Mouse (Mus musculus): Measurements from ENCODE around the gene Rmnd1. TPM values are rescaled to one million over a fixed set of nuclear protein-coding genes. Genes with fewer than 3 reads are reported as not detected.
A peak's percentile ranks its signal among the peaks of the same experiment; 100 is the strongest.

Gene Rmnd1
- total RNA-seq, 1 experiment from 2014 or later = 71.6 TPM

- ATAC-seq (ENCODE audit: extremely low read depth, insufficient number of reproducible peaks, low FRiP score, poor library complexity, severe bottlenecking) = no peak
Measured at GRCm38 (mm10) chr10:4398058-4398457, 34.1 kb downstream of the Rmnd1 start.

GRCm38 (mm10) chr10:4395321-4395720 is 36.9 kb downstream of the Rmnd1 start:
- ATAC-seq (ENCODE audit: extremely low read depth, insufficient number of reproducible peaks, low FRiP score, poor library complexity, severe bottlenecking) = no peak

- peak; percentile 51; the same call in 1 of the 2 replicates for ATAC-seq (ENCODE audit: extremely low read depth, insufficient number of reproducible peaks, low FRiP score, poor library complexity, severe bottlenecking)
Measured at GRCm38 (mm10) chr10:4391851-4392250, 40.3 kb downstream of the Rmnd1 start.

GRCm38 (mm10) chr10:4391076-4391475 is 41.1 kb downstream of the Rmnd1 start:
- ATAC-seq (ENCODE audit: extremely low read depth, insufficient number of reproducible peaks, low FRiP score, poor library complexity, severe bottlenecking) = no peak

GRCm38 (mm10) chr10:4390550-4390949 is 41.6 kb downstream of the Rmnd1 start:
- ATAC-seq (ENCODE audit: extremely low read depth, insufficient number of reproducible peaks, low FRiP score, poor library complexity, severe bottlenecking) = no peak

GRCm38 (mm10) chr10:4389461-4390112 is 42.6 kb downstream of the Rmnd1 start:
- ATAC-seq (ENCODE audit: extremely low read depth, insufficient number of reproducible peaks, low FRiP score, poor library complexity, severe bottlenecking) = no peak

- no peak for ATAC-seq (ENCODE audit: extremely low read depth, insufficient number of reproducible peaks, low FRiP score, poor library complexity, severe bottlenecking)
Measured at GRCm38 (mm10) chr10:4389036-4389435, 43.2 kb downstream of the Rmnd1 start.

- ATAC-seq (ENCODE audit: extremely low read depth, insufficient number of reproducible peaks, low FRiP score, poor library complexity, severe bottlenecking) = no peak
Measured at GRCm38 (mm10) chr10:4388384-4388745, 43.8 kb downstream of the Rmnd1 start.

DNA sequence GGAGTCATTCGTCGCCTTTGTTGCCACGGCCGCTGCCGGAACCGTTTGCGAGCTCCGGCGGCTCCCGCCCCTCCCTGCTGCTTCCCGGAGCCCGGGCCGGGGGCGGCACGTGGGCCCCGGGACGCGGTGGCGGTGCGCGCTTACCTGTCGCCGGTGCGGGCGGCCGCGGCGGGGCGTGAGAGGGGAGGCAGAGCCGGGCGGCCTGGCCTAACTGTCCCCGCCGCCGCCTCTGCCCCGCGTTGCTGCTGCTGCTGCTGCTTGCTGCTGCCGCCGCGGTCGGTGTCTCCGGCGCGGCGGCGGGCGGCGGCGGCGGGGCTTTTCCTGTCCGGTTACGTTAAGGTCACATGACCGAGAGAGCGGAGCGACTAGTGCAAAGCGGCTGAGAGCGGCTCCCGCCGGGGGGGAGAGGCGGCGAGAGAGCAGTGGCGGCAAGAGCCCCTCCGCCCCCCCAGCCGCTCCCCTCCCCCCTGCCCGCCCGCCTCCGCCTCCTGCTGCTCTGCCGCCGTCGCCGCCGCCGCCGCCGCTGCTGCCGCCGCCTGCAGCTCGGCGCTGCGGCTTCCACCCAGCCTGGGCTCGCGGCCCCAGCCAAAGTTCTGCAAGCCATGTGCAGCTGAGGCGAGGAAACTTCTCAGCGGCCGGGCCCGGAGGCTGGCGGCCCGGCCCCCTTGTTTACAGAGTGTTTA is 44.3 kb downstream of the Rmnd1 start, which contains the start of gene Zbtb2:
Gene Zbtb2 (minus strand): TSS at position 408 of the 683 bp plus-strand sequence.
- 0 out of 2 replicates have a peak, but pooled peaks have one; percentile 1 for ATAC-seq (ENCODE audit: extremely low read depth, insufficient number of reproducible peaks, low FRiP score, poor library complexity, severe bottlenecking)

- ATAC-seq (ENCODE audit: extremely low read depth, insufficient number of reproducible peaks, low FRiP score, poor library complexity, severe bottlenecking) = peak; percentile 75
Measured at GRCm38 (mm10) chr10:4386609-4387591, 45.3 kb downstream of the Rmnd1 start.

- no peak for ATAC-seq (ENCODE audit: extremely low read depth, insufficient number of reproducible peaks, low FRiP score, poor library complexity, severe bottlenecking)
Measured at GRCm38 (mm10) chr10:4384244-4384643, 47.9 kb downstream of the Rmnd1 start.

- no peak for ATAC-seq (ENCODE audit: extremely low read depth, insufficient number of reproducible peaks, low FRiP score, poor library complexity, severe bottlenecking)
Measured at GRCm38 (mm10) chr10:4380748-4381147, 51.4 kb downstream of the Rmnd1 start.

DNA sequence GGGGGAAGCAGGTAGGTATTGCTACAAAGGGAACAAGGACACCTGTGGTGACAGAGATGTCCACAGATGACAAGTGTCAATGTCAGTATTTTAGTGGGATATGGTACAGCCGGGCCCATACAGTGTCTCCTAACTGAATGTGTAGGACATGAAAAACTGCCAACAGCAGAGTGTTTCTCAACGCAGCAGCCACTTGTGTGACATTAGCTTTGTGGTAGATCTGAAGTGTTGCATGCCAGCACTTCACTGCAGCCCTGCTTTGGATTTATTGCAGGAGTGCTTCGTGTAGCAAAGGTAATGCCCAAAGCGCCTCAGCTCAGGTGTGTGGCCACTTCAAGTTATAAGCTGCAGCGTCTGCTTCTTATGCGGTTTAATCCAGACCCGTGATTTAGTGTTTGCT is 55.3 kb downstream of the Rmnd1 start:
- no peak for ATAC-seq (ENCODE audit: extremely low read depth, insufficient number of reproducible peaks, low FRiP score, poor library complexity, severe bottlenecking)

GRCm38 (mm10) chr10:4376461-4376860 is 55.7 kb downstream of the Rmnd1 start:
- no peak for ATAC-seq (ENCODE audit: extremely low read depth, insufficient number of reproducible peaks, low FRiP score, poor library complexity, severe bottlenecking)

DNA sequence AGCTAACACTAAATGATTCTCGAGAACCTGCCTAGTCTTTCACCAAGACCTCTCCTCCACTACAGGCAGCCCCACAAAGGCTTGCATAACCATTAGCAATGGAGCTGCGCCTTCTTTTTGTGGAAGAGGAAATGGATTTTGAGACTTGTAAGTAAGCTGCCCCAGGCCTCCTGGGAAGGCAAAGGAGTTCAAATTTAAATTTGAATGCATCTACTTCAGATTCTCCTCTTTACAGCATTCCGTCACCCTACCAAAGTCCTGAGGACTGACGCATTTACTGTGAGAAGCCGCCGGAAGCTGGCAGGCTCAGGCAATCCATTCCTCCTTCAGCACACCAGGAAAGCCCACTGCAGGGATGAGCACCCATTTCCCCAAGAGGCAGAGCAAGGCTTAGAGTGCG is 56.9 kb downstream of the Rmnd1 start:
- no peak for ATAC-seq (ENCODE audit: extremely low read depth, insufficient number of reproducible peaks, low FRiP score, poor library complexity, severe bottlenecking)

DNA sequence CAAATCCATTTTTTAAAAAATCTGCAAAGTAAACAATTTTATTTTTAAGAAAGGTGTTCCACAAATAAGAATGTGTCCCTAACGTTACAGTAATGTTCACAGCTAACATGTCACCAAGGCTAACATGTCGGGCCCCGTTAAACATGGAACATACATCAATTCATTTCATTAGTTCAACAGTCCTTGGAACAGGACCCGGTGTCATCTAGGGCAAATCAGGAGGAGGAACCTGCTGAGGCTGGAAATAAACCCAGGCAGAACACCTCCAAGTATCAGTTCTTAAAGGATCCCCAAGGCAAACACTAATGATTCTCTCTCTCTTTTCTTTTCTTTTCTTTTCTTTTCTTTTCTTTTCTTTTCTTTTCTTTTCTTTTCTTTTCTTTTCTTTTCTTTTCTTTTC is 57.5 kb downstream of the Rmnd1 start:
- no peak for ATAC-seq (ENCODE audit: extremely low read depth, insufficient number of reproducible peaks, low FRiP score, poor library complexity, severe bottlenecking)

GRCm38 (mm10) chr10:4374239-4374638 is 57.9 kb downstream of the Rmnd1 start:
- ATAC-seq (ENCODE audit: extremely low read depth, insufficient number of reproducible peaks, low FRiP score, poor library complexity, severe bottlenecking) = no peak

GRCm38 (mm10) chr10:4373558-4373957 is 58.6 kb downstream of the Rmnd1 start:
- no peak for ATAC-seq (ENCODE audit: extremely low read depth, insufficient number of reproducible peaks, low FRiP score, poor library complexity, severe bottlenecking)

DNA sequence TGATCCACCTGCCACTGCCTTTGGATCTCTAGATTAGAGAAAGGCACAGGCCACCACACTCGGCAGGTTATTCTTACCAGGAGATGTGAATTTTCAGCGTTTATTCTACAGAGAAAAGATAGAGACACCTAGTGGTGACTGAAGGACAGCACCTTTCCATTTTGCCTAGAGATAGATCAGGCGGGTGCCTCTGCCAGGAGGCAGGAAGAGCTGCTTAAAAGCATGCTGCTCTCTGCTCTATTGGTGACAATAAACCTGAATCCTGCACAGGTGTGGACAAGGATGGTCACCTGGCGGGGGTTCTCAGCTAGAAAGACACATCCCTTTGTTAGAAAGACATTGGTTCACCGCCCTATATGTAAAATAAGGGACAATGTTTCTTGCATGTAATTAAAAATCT is 60.2 kb downstream of the Rmnd1 start:
- peak; percentile 45; the same call in 1 of the 2 replicates for ATAC-seq (ENCODE audit: extremely low read depth, insufficient number of reproducible peaks, low FRiP score, poor library complexity, severe bottlenecking)

Measured in neutrophil, adult 5-6 weeks (primary cell).